Mouse (Mus musculus): Measurements from ENCODE around the gene Gm765.

DNA sequence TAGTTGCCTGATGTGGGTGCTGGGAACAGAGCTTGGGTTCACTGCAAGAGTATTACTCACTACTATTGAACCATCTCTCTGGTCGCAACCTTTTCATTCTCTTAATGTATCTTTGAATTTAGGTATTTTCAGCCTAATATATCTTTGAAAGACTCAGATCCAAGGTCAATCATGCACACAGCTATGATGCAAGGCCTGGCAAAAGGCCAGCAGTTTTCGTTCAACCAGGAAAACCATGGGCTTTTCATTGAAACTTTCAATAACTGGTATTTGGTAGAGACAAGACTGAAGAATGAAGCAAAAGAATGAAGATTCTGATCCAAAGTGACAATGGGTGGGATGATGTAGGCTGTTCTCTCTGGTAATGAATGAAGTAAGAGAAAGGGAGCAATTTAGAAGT lies 143.8 kb downstream of the Gm765 start:
- TF ChIP-seq CTCF (IDR thresholded peaks at IDR 0.05; ENCODE audit: control insufficient read depth, insufficient read depth, insufficient replicate concordance, low read depth, low read length): no peak
- no peak for TF ChIP-seq POLR2A (IDR thresholded peaks at IDR 0.05; ENCODE audit: control insufficient read depth, low read depth, low read length)
